Comparison of ENCODE assay signal across 8 mouse cellular contexts in the genomic region with DNA sequence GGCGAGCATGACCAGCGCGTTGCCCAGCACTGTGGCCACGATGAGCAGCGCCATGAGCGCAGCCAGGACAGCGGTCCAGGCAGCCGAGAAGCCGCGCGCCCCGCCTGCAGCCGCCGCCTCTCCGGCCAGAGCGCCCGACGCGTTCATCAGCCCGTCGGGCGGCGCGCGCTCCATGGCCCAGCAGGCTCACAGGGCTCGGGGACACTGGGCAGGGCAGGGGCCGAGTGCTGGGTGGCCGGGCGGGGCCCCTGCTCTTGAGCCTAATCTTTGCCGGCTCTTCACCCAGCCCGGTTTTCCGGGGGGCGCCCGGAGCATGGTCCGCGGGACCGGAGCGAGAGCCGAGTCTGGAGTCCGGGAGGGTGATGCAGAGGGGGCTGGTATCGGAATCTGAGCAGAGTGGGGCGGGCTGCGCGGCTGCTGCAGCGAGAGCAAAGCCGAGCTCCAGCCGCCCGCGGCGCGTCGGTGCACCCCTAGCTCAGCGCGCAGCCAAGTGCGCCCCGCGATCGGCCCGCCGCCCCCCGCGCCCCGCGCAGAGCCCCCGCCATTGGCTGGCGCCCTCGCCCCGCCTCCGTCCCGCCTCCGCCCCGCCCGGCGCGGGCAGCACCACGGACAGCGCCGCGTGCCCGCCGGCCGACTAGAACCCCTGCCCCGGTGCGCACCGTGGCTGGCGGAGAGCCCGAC. TPM values are rescaled to one million over a fixed set of nuclear protein-coding genes. Genes with fewer than 3 reads are reported as not detected.
DNase-seq lines count a peak whose midpoint lies in the region; ATAC-seq and TF ChIP-seq lines count a peak whose summit lies in the region.

A gene (minus strand): TSS at position 511 of the 681 bp plus-strand sequence.

- peak within 1 kb of the TSS; percentile 90 for H3K4me2 ChIP-seq in forebrain, postnatal 0 days (ENCODE audit: low read depth)
- H3K4me2 ChIP-seq in hindbrain, embryonic 14.5 days (replicated peaks), result peak within 1 kb of the TSS; percentile 97

- peaks cover 17% of the 10 kb centered on the region for H3K27me3 ChIP-seq in forebrain, postnatal 0 days (ENCODE audit: insufficient read depth, low read length)
- H3K27me3 ChIP-seq in hindbrain, embryonic 14.5 days (ENCODE audit: control insufficient read depth, insufficient read depth, low read length), result peaks cover 39% of the 10 kb centered on the region

- DNase-seq in Muller cell, postnatal 12 days (ENCODE audit: inconsistent ontology term), result peak; percentile 85
- DNase-seq in cerebellum, adult 11-12 months, result peak; percentile 84
- peak; percentile 57 for DNase-seq in forebrain, postnatal 0 days
- peak; percentile 64 for DNase-seq in hindbrain, embryonic 14.5 days (ENCODE audit: low spot score)
- peak in 1 of 2 experiments; percentile 62 for DNase-seq in left cerebral cortex, adult 8-10 months (ENCODE audit: low spot score in 2 of 2)
- peak; percentile 87 for DNase-seq in lung, postnatal 4 days
- DNase-seq in right cerebral cortex, postnatal 14 days, result peak; percentile 70
- DNase-seq in urinary bladder, postnatal 4 days (ENCODE audit: low spot score in 2 of 2), result peak; percentile 74

- peak within 1 kb of the TSS; percentile 53 for H3K9ac ChIP-seq in forebrain, postnatal 0 days
- H3K9ac ChIP-seq in hindbrain, embryonic 14.5 days, result peak within 1 kb of the TSS; percentile 63

- no peaks in the 10 kb centered on the region for H3K36me3 ChIP-seq in forebrain, postnatal 0 days (ENCODE audit: insufficient read depth)
- H3K36me3 ChIP-seq in hindbrain, embryonic 14.5 days (replicated peaks; ENCODE audit: control insufficient read depth, insufficient read depth), result no peaks in the 10 kb centered on the region

- 1% methylated on average over 68 of the region's 87 CpGs for WGBS in forebrain, postnatal 0 days
- 1% methylated on average over 81 of the region's 87 CpGs for WGBS in hindbrain, embryonic 14.5 days

- peak; percentile 65 for ATAC-seq in forebrain, postnatal 0 days
- ATAC-seq in hindbrain, embryonic 14.5 days (ENCODE audit: low FRiP score), result peak; percentile 66

- TF ChIP-seq CTCF in forebrain, postnatal 0 days (IDR thresholded peaks at IDR 0.05; ENCODE audit: low read depth), result no peak

- H3K27ac ChIP-seq in forebrain, postnatal 0 days (ENCODE audit: low read depth, low read length), result no peak within 1 kb of the TSS
- H3K27ac ChIP-seq in hindbrain, embryonic 14.5 days, result no peak within 1 kb of the TSS

- H3K9me3 ChIP-seq in forebrain, postnatal 0 days (ENCODE audit: low read length), result no peaks in the 10 kb centered on the region
- no peaks in the 10 kb centered on the region for H3K9me3 ChIP-seq in hindbrain, embryonic 14.5 days (ENCODE audit: control insufficient read depth, low read length)

- H3K4me3 ChIP-seq in forebrain, postnatal 0 days (ENCODE audit: low read depth, low read length), result peak within 1 kb of the TSS; percentile 54
- peak within 1 kb of the TSS; percentile 53 for H3K4me3 ChIP-seq in hindbrain, embryonic 14.5 days (replicated peaks; ENCODE audit: low read length)

- 0 out of 2 replicates have a peak, but pooled peaks cover 2% of the 10 kb centered on the region for H3K4me1 ChIP-seq in forebrain, postnatal 0 days (ENCODE audit: insufficient read depth)
- peaks cover 9% of the 10 kb centered on the region for H3K4me1 ChIP-seq in hindbrain, embryonic 14.5 days (replicated peaks; ENCODE audit: control insufficient read depth, insufficient read depth, low read length)

RNA-seq across cellular contexts. Expression of the gene that starts here (rescaled TPM):
- total RNA-seq in forebrain, postnatal 0 days (2014; rRNA removed), result 11.3 and 13.3 TPM in 2 replicates
- polyA plus RNA-seq in forebrain, postnatal 0 days (2015; fragmentation: Nextera tagmentation; extraction: Ambion mirVana), result 4.6 and 6.1 TPM in 2 replicates
- 1.4 and 1.7 TPM in 2 replicates for polyA plus RNA-seq in hindbrain, embryonic 14.5 days (2014; fragmentation: Nextera tagmentation; extraction: Ambion mirVana)
- 100 to 1,000 TPM in 3 of 4 experiments, 10 to 100 TPM in 1; 95.0 to 129 (median 126) TPM for total RNA-seq in left cerebral cortex, adult 8-10 months (2022)
